Mouse (Mus musculus): ENCODE measurements at regions not wholly inside any gene's neighbourhood (a gene's known extent, or its start where the extent isn't known, plus 50 kb on each side); places are given as distances from the start of the nearest gene placed in this dataset.

- no peak for DNase-seq (ENCODE audit: low read depth, low spot score)
Measured at GRCm38 (mm10) chr14:80479918-80480317, 496.0 kb downstream of the Olfm4 start.

- no peak for DNase-seq (ENCODE audit: low read depth, low spot score)
Measured at GRCm38 (mm10) chr14:80482771-80483170, 498.9 kb downstream of the Olfm4 start.

GRCm38 (mm10) chr14:80484256-80484655, 500.4 kb downstream of the Olfm4 start:
- no peak for DNase-seq (ENCODE audit: low read depth, low spot score)

GRCm38 (mm10) chr14:80485149-80485548, 501.3 kb downstream of the Olfm4 start:
- DNase-seq (ENCODE audit: low read depth, low spot score) = no peak

- no peak for DNase-seq (ENCODE audit: low read depth, low spot score)
Measured at GRCm38 (mm10) chr14:80486605-80487004, 502.7 kb downstream of the Olfm4 start.

- DNase-seq (ENCODE audit: low read depth, low spot score) = no peak
Measured at GRCm38 (mm10) chr14:80492043-80492900, 508.4 kb downstream of the Olfm4 start.

GRCm38 (mm10) chr14:80492901-80493279, 509.0 kb downstream of the Olfm4 start:
- no peak for DNase-seq (ENCODE audit: low read depth, low spot score)

GRCm38 (mm10) chr14:80504351-80504750, 520.5 kb downstream of the Olfm4 start:
- DNase-seq (ENCODE audit: low read depth, low spot score) = no peak

GRCm38 (mm10) chr14:80516626-80517025, 532.7 kb downstream of the Olfm4 start:
- DNase-seq (ENCODE audit: low read depth, low spot score) = no peak

GRCm38 (mm10) chr14:80521216-80521615, 537.3 kb downstream of the Olfm4 start:
- no peak for DNase-seq (ENCODE audit: low read depth, low spot score)

GRCm38 (mm10) chr14:80521631-80522030, 537.8 kb downstream of the Olfm4 start:
- no peak for DNase-seq (ENCODE audit: low read depth, low spot score)

- peak; percentile 60 for DNase-seq (ENCODE audit: low read depth, low spot score)
Measured at GRCm38 (mm10) chr14:80522536-80522935, 538.7 kb downstream of the Olfm4 start.

GRCm38 (mm10) chr14:80528419-80529028, 544.6 kb downstream of the Olfm4 start:
- DNase-seq (ENCODE audit: low read depth, low spot score) = no peak

- peak; percentile 31 for DNase-seq (ENCODE audit: low read depth, low spot score)
Measured at GRCm38 (mm10) chr14:80536044-80536745, 552.3 kb downstream of the Olfm4 start.

GRCm38 (mm10) chr14:80559950-80560349, 576.1 kb downstream of the Olfm4 start:
- no peak for DNase-seq (ENCODE audit: low read depth, low spot score)
